Mouse (Mus musculus): ENCODE measurements around the gene Atp1b2. TPM values are rescaled to one million over a fixed set of nuclear protein-coding genes. Genes with fewer than 3 reads are reported as not detected.

Gene Atp1b2
- polyA plus RNA-seq, 1 experiment = 40.5 TPM

GRCm38 (mm10) chr11:69564391-69564790, 41.4 kb downstream of the Atp1b2 start:
- peaks cover 13% of the 10 kb centered on the region for H3K4me1 ChIP-seq (ENCODE audit: control insufficient read depth, insufficient read depth, low read length)
- H3K36me3 ChIP-seq (ENCODE audit: control insufficient read depth, insufficient read depth, low read length) = no peaks in the 10 kb centered on the region; the same call in 1 of the 2 replicates
- H3K27ac ChIP-seq (ENCODE audit: control insufficient read depth, insufficient read depth, low read depth, low read length) = no peak overlapping the region
- no peak overlapping the region for H3K4me3 ChIP-seq (ENCODE audit: control insufficient read depth, low read depth, low read length)
- TF ChIP-seq POLR2A (IDR thresholded peaks at IDR 0.05; ENCODE audit: control insufficient read depth, low read depth, low read length) = no peak
- no peak for TF ChIP-seq CTCF (IDR thresholded peaks at IDR 0.05; ENCODE audit: control insufficient read depth, insufficient read depth, insufficient replicate concordance, low read depth, low read length)
- H3K27me3 ChIP-seq (ENCODE audit: control insufficient read depth, insufficient read depth, low read length) = no peaks in the 10 kb centered on the region

- no peak for TF ChIP-seq POLR2A (IDR thresholded peaks at IDR 0.05; ENCODE audit: control insufficient read depth, low read depth, low read length)
- TF ChIP-seq CTCF (IDR thresholded peaks at IDR 0.05; ENCODE audit: control insufficient read depth, insufficient read depth, insufficient replicate concordance, low read depth, low read length) = no peak
- peaks cover 17% of the 10 kb centered on the region for H3K4me1 ChIP-seq (ENCODE audit: control insufficient read depth, insufficient read depth, low read length)
These were observed 42.4 kb downstream of the Atp1b2 start for GRCm38 (mm10) chr11:69563373-69563772.

GRCm38 (mm10) chr11:69560896-69561854, 44.6 kb downstream of the Atp1b2 start:
- peaks cover 23% of the 10 kb centered on the region for H3K4me1 ChIP-seq (ENCODE audit: control insufficient read depth, insufficient read depth, low read length)
- H3K27ac ChIP-seq (ENCODE audit: control insufficient read depth, insufficient read depth, low read depth, low read length) = no peak overlapping the region
- H3K4me3 ChIP-seq (ENCODE audit: control insufficient read depth, low read depth, low read length) = no peak overlapping the region

More at GRCm38 (mm10) chr11:69563373-69563772, 42.4 kb downstream of the Atp1b2 start:
- no peak overlapping the region for H3K27ac ChIP-seq (ENCODE audit: control insufficient read depth, insufficient read depth, low read depth, low read length)
- no peaks in the 10 kb centered on the region for H3K27me3 ChIP-seq (ENCODE audit: control insufficient read depth, insufficient read depth, low read length)
- H3K36me3 ChIP-seq (ENCODE audit: control insufficient read depth, insufficient read depth, low read length) = no peaks in the 10 kb centered on the region; the same call in 1 of the 2 replicates
- no peak overlapping the region for H3K4me3 ChIP-seq (ENCODE audit: control insufficient read depth, low read depth, low read length)

GRCm38 (mm10) chr11:69559851-69560765, 45.6 kb downstream of the Atp1b2 start, which contains the start of gene Efnb3:
Efnb3 (minus strand) TSS chr11:69560205.
- H3K27ac ChIP-seq (ENCODE audit: control insufficient read depth, insufficient read depth, low read depth, low read length) = no peak within 1 kb of the TSS
- H3K4me1 ChIP-seq (ENCODE audit: control insufficient read depth, insufficient read depth, low read length) = peaks cover 24% of the 10 kb centered on the region
- no peaks in the 10 kb centered on the region for H3K27me3 ChIP-seq (ENCODE audit: control insufficient read depth, insufficient read depth, low read length)
- TF ChIP-seq CTCF (IDR thresholded peaks at IDR 0.05; ENCODE audit: control insufficient read depth, insufficient read depth, insufficient replicate concordance, low read depth, low read length) (no peak), POLR2A (IDR thresholded peaks at IDR 0.05; ENCODE audit: control insufficient read depth, low read depth, low read length) (no peak)
- peak within 1 kb of the TSS; percentile 59 for H3K4me3 ChIP-seq (ENCODE audit: control insufficient read depth, low read depth, low read length)
- H3K36me3 ChIP-seq (ENCODE audit: control insufficient read depth, insufficient read depth, low read length) = no peaks in the 10 kb centered on the region; the same call in 1 of the 2 replicates

More at GRCm38 (mm10) chr11:69560896-69561854, 44.6 kb downstream of the Atp1b2 start:
- TF ChIP-seq CTCF (IDR thresholded peaks at IDR 0.05; ENCODE audit: control insufficient read depth, insufficient read depth, insufficient replicate concordance, low read depth, low read length) (no peak), POLR2A (IDR thresholded peaks at IDR 0.05; ENCODE audit: control insufficient read depth, low read depth, low read length) (no peak; the same call in 1 of the 2 replicates)
- Histone ChIP-seq H3K36me3 (ENCODE audit: control insufficient read depth, insufficient read depth, low read length) (no peaks in the 10 kb centered on the region; the same call in 1 of the 2 replicates), H3K27me3 (ENCODE audit: control insufficient read depth, insufficient read depth, low read length) (no peaks in the 10 kb centered on the region)

- Histone ChIP-seq H3K4me1 (ENCODE audit: control insufficient read depth, insufficient read depth, low read length) (peaks cover 32% of the 10 kb centered on the region), H3K36me3 (ENCODE audit: control insufficient read depth, insufficient read depth, low read length) (no peaks in the 10 kb centered on the region; the same call in 1 of the 2 replicates), H3K27ac (ENCODE audit: control insufficient read depth, insufficient read depth, low read depth, low read length) (no peak overlapping the region), H3K27me3 (ENCODE audit: control insufficient read depth, insufficient read depth, low read length) (no peaks in the 10 kb centered on the region), H3K4me3 (ENCODE audit: control insufficient read depth, low read depth, low read length) (no peak overlapping the region)
- TF ChIP-seq CTCF (IDR thresholded peaks at IDR 0.05; ENCODE audit: control insufficient read depth, insufficient read depth, insufficient replicate concordance, low read depth, low read length) = no peak
- no peak for TF ChIP-seq POLR2A (IDR thresholded peaks at IDR 0.05; ENCODE audit: control insufficient read depth, low read depth, low read length)
These were observed 46.6 kb downstream of the Atp1b2 start for GRCm38 (mm10) chr11:69559183-69559582.

GRCm38 (mm10) chr11:69558756-69559155, 47.0 kb downstream of the Atp1b2 start:
- no peak for TF ChIP-seq CTCF (IDR thresholded peaks at IDR 0.05; ENCODE audit: control insufficient read depth, insufficient read depth, insufficient replicate concordance, low read depth, low read length)
- no peak for TF ChIP-seq POLR2A (IDR thresholded peaks at IDR 0.05; ENCODE audit: control insufficient read depth, low read depth, low read length)
- H3K27me3 ChIP-seq (ENCODE audit: control insufficient read depth, insufficient read depth, low read length) = no peaks in the 10 kb centered on the region
- peaks cover 32% of the 10 kb centered on the region for H3K4me1 ChIP-seq (ENCODE audit: control insufficient read depth, insufficient read depth, low read length)
- H3K4me3 ChIP-seq (ENCODE audit: control insufficient read depth, low read depth, low read length) = no peak overlapping the region
- H3K36me3 ChIP-seq (ENCODE audit: control insufficient read depth, insufficient read depth, low read length) = no peaks in the 10 kb centered on the region; the same call in 1 of the 2 replicates
- no peak overlapping the region for H3K27ac ChIP-seq (ENCODE audit: control insufficient read depth, insufficient read depth, low read depth, low read length)

Measured in testis, adult 2 months (tissue).